Mouse (Mus musculus) heart, embryonic 15.5 days (tissue): ENCODE data around the gene Tsfm. TPM values are rescaled to one million over a fixed set of nuclear protein-coding genes. Genes with fewer than 3 reads are reported as not detected.

Source experiments
- ATAC-seq: fragments of 200-750 bp; cut with Nextera tagmentation; replicated peaks from 2 replicates; pipeline ENCODE4 v1.8.0; 2017; ENCODE audit warnings: low read depth, moderate TSS enrichment; ENCODE audit not compliant: insufficient number of reproducible peaks, insufficient read depth, low FRiP score
- H3K27ac ChIP-seq: fragments of 300-500 bp; sonication (generic); 2 replicates; pipeline ENCODE4 v1.5.1; 2015; ENCODE audit warnings: mild to moderate bottlenecking, inconsistent platforms
- H3K27me3 ChIP-seq: fragments of 300-500 bp; sonication (generic); 2 replicates; pipeline ENCODE4 v1.6.1; 2015; ENCODE audit warnings: inconsistent platforms
- H3K36me3 ChIP-seq: fragments of 300-500 bp; sonication (generic); 2 replicates; pipeline ENCODE4 v1.6.1; 2015; ENCODE audit warnings: mild to moderate bottlenecking, inconsistent platforms
- H3K4me1 ChIP-seq: fragments of 300-500 bp; sonication (generic); replicated peaks from 2 replicates; pipeline ENCODE4 v1.6.1; 2015; ENCODE audit warnings: inconsistent platforms
- H3K4me2 ChIP-seq: fragments of 300-500 bp; sonication (generic); 2 replicates; pipeline ENCODE4 v1.6.1; 2015; ENCODE audit warnings: inconsistent platforms, mild to moderate bottlenecking, moderate library complexity
- H3K4me3 ChIP-seq: fragments of 300-500 bp; sonication (generic); 2 replicates; pipeline ENCODE4 v1.5.1; 2015; ENCODE audit warnings: mild to moderate bottlenecking, inconsistent platforms
- H3K9ac ChIP-seq: fragments of 300-500 bp; sonication (generic); 2 replicates; pipeline ENCODE4 v1.6.1; 2015; ENCODE audit warnings: mild to moderate bottlenecking, inconsistent platforms
- H3K9me3 ChIP-seq: fragments of 300-500 bp; sonication (generic); replicated peaks from 2 replicates; pipeline ENCODE4 v1.6.1; 2016; ENCODE audit warnings: inconsistent platforms
- WGBS: fragments of 180-500 bp; shearing (Covaris S2); methylation state at CpG from one replicate; pipeline ENCODE4 v1.1.7; 2015; ENCODE audit warnings: mixed read lengths; 5-methylcytosine and 5-hydroxymethylcytosine counted together
- polyA plus RNA-seq: library from polyadenylated mRNA; unstranded; fragments of >200 nt; fragmentation: Nextera tagmentation; extraction: Ambion mirVana; gene quantifications from 2 replicates; pipeline ENCODE4 v1.2.1, GENCODE M21; 2015

The Tsfm gene
- polyA plus RNA-seq, 1 experiment from 2014 or later: 86.0 TPM

DNA sequence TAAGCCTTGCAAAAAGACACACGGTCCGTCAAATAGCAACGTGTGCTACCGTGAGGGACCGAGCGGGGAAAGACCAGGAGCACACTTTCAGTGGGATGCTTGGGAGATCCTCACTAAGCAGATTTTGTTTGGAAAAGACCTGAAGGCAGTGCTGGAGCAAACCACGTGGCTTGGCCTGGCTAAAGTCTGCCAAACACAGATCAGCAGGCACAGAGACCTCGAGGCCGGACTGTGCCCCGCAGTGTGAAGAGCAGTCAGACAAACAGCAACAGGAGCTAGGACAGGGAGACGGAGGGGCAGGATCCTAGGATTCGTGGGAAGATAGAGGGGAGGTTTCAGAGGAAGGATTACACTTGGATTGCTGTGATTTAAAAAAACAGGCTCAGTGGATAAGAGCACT lies 5.6 kb upstream of the Tsfm start:
- Histone ChIP-seq H3K9ac (no peak overlapping the region), H3K4me3 (no peak overlapping the region), H3K4me2 (no peak overlapping the region), H3K9me3 (no peaks in the 10 kb centered on the region), H3K27me3 (peaks cover 15% of the 10 kb centered on the region), H3K27ac (no peak overlapping the region), H3K36me3 (no peaks in the 10 kb centered on the region), H3K4me1 (peaks cover 6% of the 10 kb centered on the region)
- ATAC-seq: no peak
- WGBS: 74% methylated on average over 12 of the region's 12 CpGs

DNA sequence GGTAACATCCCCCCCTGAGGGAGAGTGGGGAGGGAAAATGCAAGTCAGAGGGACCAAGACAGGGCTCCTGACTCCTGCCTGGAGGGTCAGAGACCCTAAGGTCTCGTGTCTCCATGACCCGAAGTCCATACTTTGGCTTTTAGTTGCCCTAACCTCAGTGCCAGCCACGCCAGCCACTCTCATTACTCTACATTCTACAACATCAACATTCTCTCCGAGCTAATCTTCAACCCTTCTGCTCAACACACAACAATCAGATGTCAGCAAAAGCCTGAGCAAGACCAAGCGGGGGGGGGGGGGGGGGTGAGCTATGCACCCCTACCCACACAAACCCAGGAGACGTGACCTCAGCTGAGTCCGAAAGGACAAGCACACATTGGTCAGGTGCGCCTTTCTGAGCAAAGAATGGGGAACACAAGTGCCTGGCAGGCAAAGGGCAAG lies 2.7 kb upstream of the Tsfm start:
- no peak for ATAC-seq
- H3K4me1 ChIP-seq: peaks cover 8% of the 10 kb centered on the region
- H3K9me3 ChIP-seq: no peaks in the 10 kb centered on the region
- WGBS: 77% methylated on average over 8 of the region's 8 CpGs
- H3K4me2 ChIP-seq: no peak overlapping the region
- H3K27ac ChIP-seq: no peak overlapping the region
- H3K36me3 ChIP-seq: peaks cover 11% of the 10 kb centered on the region
- no peak overlapping the region for H3K9ac ChIP-seq
- no peak overlapping the region for H3K4me3 ChIP-seq
- H3K27me3 ChIP-seq: no peaks in the 10 kb centered on the region

DNA sequence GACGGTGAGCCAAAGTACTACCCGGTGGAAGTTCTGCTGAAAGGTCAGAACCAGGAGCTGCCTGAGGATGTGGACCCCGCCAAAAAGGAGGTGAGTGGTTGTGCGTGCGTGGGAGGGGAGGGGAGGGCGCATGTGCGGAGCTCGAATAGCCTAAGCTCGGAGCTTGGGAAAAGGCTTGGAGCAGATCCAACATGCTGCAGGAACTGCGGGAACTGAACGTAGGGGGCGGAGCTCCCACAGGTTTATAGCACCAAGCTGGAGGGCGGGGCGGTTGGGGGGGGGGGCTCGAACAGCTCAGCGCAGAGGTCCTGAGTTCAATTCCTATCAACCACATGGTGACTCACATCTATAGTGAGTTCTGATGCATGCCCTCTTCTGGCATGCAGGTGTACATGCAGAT lies 12.2 kb downstream of the Tsfm start:
- Histone ChIP-seq H3K36me3 (peaks cover 12% of the 10 kb centered on the region), H3K4me3 (no peak overlapping the region), H3K27ac (no peak overlapping the region), H3K4me2 (no peak overlapping the region), H3K4me1 (no peaks in the 10 kb centered on the region), H3K9me3 (no peaks in the 10 kb centered on the region), H3K27me3 (no peaks in the 10 kb centered on the region), H3K9ac (no peak overlapping the region)
- 67% methylated on average over 16 of the region's 16 CpGs for WGBS
- no peak for ATAC-seq

DNA sequence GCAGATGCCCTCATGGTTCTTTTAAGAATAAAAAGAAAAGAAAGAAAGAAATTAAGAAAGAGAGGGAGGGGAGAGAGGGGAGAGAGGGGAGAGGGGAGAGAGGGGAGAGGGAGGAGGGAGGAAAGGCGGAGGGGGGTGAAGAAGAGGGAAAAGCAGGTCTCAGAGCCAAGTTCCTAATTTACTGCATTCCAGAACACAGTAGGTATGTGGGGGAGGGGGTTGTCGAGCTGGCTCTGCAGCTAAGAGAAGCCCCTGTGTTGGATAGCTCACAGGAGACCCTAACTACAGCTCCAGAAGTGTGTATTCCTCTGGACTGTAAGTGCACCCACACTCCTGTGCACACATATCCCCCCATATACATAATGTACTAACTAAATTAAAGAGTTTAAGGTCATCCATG lies 13.6 kb downstream of the Tsfm start:
- no peaks in the 10 kb centered on the region for H3K27me3 ChIP-seq
- no peak overlapping the region for H3K4me3 ChIP-seq
- no peak overlapping the region for H3K9ac ChIP-seq
- H3K36me3 ChIP-seq: no peaks in the 10 kb centered on the region
- no peaks in the 10 kb centered on the region for H3K4me1 ChIP-seq
- ATAC-seq: no peak
- H3K4me2 ChIP-seq: no peak overlapping the region
- H3K9me3 ChIP-seq: no peaks in the 10 kb centered on the region
- no peak overlapping the region for H3K27ac ChIP-seq
- 14% methylated on average over 2 of the region's 2 CpGs for WGBS

DNA sequence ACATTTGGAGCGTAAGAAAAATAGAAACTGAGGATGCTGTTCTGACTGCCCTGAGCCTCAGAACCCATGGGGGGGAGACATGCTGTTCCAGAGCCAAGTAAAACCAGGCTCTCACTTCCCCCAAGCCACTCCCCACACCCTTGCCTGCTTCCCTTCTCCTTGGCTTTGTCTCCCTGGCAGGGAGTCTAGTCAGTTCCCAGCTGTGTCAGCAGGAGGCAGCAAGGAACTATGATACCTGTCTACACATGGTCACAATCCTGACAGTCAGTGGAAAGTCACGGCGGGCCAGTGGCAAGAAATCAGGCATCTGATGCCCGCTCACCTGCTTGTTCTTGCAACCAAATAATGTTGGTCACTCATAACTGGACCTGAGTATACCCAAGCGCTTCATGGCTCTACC lies 14.2 kb downstream of the Tsfm start:
- WGBS: 58% methylated on average over 5 of the region's 5 CpGs
- no peak overlapping the region for H3K4me3 ChIP-seq
- no peaks in the 10 kb centered on the region for H3K4me1 ChIP-seq
- no peak overlapping the region for H3K4me2 ChIP-seq
- no peak for ATAC-seq
- no peak overlapping the region for H3K27ac ChIP-seq
- no peak overlapping the region for H3K9ac ChIP-seq
- H3K9me3 ChIP-seq: no peaks in the 10 kb centered on the region
- H3K27me3 ChIP-seq: no peaks in the 10 kb centered on the region
- H3K36me3 ChIP-seq: no peaks in the 10 kb centered on the region

DNA sequence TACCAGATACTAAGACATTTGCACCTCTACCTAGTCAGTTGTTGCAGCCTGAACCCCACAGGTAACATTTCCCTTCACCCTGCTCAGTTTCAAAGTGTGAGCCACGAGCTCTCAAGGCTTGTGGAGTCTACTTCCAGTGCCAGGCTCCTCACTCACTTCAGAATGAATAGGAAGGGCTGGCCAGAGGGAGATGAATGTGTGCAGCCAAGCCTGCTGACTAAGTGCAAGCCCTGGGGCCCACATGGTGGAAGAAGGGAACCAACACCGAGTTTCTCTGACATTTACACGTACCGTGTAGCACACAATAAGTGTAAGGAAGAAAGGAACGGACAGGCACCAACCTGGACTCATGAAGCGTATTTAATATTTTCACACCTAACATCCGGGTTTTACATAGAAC lies 26.8 kb downstream of the Tsfm start:
- 80% methylated on average over 7 of the region's 7 CpGs for WGBS
- H3K36me3 ChIP-seq: peaks cover 2% of the 10 kb centered on the region; the same call in 1 of the 2 replicates
- H3K4me3 ChIP-seq: no peak overlapping the region
- H3K27ac ChIP-seq: no peak overlapping the region
- no peak for ATAC-seq
- no peak overlapping the region for H3K9ac ChIP-seq
- no peak overlapping the region for H3K4me2 ChIP-seq
- H3K27me3 ChIP-seq: no peaks in the 10 kb centered on the region
- no peaks in the 10 kb centered on the region for H3K4me1 ChIP-seq
- no peaks in the 10 kb centered on the region for H3K9me3 ChIP-seq

DNA sequence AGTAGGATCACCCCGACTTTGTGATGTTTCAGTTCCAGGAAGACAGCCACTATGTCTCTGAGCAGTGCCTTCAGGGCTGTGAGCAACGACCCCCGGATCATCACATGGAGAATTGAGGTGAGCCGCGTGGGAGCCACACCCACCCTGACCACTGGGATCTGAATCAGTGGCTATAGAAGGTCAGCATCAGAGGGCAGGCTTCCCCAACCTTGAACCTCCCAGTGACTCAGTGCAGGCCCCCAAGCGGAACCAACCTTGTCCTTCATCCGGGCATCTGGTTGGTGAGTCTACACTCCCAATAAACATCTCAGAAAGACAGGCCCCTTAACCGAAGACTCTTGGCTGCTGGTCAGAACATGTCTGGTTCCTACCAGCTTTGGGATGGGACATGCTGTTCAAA lies 27.3 kb downstream of the Tsfm start:
- H3K36me3 ChIP-seq: peaks cover 7% of the 10 kb centered on the region
- H3K27me3 ChIP-seq: no peaks in the 10 kb centered on the region
- no peak overlapping the region for H3K9ac ChIP-seq
- no peak overlapping the region for H3K4me2 ChIP-seq
- no peaks in the 10 kb centered on the region for H3K9me3 ChIP-seq
- WGBS: 90% methylated on average over 8 of the region's 8 CpGs
- H3K4me1 ChIP-seq: no peaks in the 10 kb centered on the region
- no peak overlapping the region for H3K27ac ChIP-seq
- no peak overlapping the region for H3K4me3 ChIP-seq
- ATAC-seq: no peak

DNA sequence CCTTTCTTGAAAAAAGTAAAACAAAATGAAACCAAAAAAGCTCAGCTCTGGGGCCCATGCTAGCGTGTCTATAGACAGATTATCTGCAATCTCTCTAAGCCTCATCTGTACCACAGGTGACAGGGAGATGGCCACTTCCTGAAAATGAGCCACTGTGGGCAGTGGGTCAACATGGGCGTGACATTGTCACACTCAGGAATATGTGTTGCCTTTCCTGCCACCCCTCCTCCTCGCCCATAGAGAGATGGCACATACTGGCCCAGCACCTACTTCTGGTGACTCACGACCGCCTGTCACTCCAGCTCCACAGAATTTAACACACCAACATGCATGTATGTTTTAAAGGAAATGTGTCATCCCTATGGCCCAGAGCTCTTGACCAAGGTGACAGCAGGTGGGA lies 27.9 kb downstream of the Tsfm start:
- no peak overlapping the region for H3K9ac ChIP-seq
- H3K4me2 ChIP-seq: no peak overlapping the region
- ATAC-seq: no peak
- no peaks in the 10 kb centered on the region for H3K4me1 ChIP-seq
- no peak overlapping the region for H3K27ac ChIP-seq
- H3K36me3 ChIP-seq: peaks cover 13% of the 10 kb centered on the region
- H3K4me3 ChIP-seq: no peak overlapping the region
- 86% methylated on average over 5 of the region's 5 CpGs for WGBS
- H3K27me3 ChIP-seq: no peaks in the 10 kb centered on the region
- H3K9me3 ChIP-seq: no peaks in the 10 kb centered on the region

DNA sequence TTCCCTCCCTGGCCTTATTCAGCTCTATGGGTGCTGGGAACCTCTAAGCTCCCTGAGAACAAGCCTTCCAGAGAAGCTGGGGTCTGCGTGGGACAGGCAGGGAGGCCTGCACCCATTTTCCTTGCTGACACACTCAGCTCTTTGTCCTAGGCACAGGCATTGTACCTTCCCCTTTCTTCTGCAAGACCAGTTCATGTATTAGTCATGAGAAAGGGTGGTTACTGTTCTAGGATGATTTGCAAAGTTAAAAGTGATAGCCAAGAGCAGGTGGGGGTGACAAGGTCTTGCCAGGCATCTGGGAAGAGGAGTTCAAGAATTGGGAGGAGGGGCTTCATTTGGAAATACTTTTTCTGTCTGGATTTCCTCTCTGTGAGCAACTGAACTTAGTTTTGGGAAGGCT lies 28.6 kb downstream of the Tsfm start:
- no peak overlapping the region for H3K4me3 ChIP-seq
- H3K4me2 ChIP-seq: no peak overlapping the region
- ATAC-seq: no peak
- no peaks in the 10 kb centered on the region for H3K9me3 ChIP-seq
- no peak overlapping the region for H3K9ac ChIP-seq
- no peaks in the 10 kb centered on the region for H3K27me3 ChIP-seq
- H3K36me3 ChIP-seq: peaks cover 20% of the 10 kb centered on the region
- WGBS: 75% methylated on average over 1 of the region's 1 CpGs
- no peaks in the 10 kb centered on the region; the same call in 1 of the 2 replicates for H3K4me1 ChIP-seq
- H3K27ac ChIP-seq: no peak overlapping the region

DNA sequence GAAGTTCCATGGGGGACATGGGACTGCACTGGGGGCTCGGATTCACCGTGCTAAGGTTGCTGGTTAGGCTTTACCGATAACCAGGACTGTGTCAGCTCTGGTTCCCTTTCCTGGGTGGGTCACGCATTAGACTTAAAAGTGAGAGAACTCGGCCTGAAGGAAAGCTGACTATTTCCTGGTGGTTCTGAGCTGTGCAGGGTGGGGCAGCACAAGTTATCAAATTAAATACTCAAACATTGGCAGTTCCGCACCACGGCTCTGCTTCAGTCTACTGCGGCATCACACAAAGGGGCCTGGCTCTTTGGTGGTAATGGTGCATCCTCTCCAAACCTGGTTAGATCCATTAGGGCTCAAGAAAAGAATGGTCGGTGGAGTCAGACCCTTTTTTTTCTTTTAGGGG lies 29.3 kb downstream of the Tsfm start:
- no peak overlapping the region for H3K4me3 ChIP-seq
- H3K36me3 ChIP-seq: peaks cover 20% of the 10 kb centered on the region
- no peaks in the 10 kb centered on the region for H3K9me3 ChIP-seq
- no peak for ATAC-seq
- no peak overlapping the region for H3K9ac ChIP-seq
- H3K4me2 ChIP-seq: no peak overlapping the region
- H3K27ac ChIP-seq: no peak overlapping the region
- H3K4me1 ChIP-seq: no peaks in the 10 kb centered on the region; the same call in 1 of the 2 replicates
- 81% methylated on average over 9 of the region's 9 CpGs for WGBS
- no peaks in the 10 kb centered on the region for H3K27me3 ChIP-seq

DNA sequence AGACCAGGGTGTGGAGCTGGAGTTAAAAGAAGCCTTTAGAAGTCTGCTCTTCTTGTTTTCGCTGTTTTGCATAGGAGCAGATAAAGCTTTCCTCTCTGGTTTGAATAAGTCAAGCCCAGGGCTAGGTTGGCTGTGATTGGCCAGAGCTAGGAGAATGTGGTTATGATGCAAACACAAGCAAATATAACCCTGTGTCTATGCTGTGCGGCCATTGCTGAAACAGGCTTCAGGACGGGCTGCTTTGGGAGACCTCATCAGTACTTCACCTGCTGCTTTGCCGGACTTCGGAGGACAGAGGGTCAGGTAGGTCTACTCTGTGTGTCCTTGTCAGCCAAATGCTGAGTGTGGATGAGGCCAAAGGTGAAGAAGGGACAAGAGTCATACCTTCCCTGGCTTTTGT lies 30.1 kb downstream of the Tsfm start, which contains the start of gene Avil:
TSS of gene Avil (plus strand) at position 181 of the 400 bp plus-strand sequence.
- no peaks in the 10 kb centered on the region for H3K9me3 ChIP-seq
- no peaks in the 10 kb centered on the region for H3K27me3 ChIP-seq
- peaks cover 26% of the 10 kb centered on the region for H3K36me3 ChIP-seq
- H3K4me2 ChIP-seq: no peak within 1 kb of the TSS
- no peak for ATAC-seq
- no peak within 1 kb of the TSS for H3K4me3 ChIP-seq
- no peak within 1 kb of the TSS for H3K9ac ChIP-seq
- WGBS: 90% methylated on average over 5 of the region's 5 CpGs
- H3K27ac ChIP-seq: no peak within 1 kb of the TSS
- H3K4me1 ChIP-seq: no peaks in the 10 kb centered on the region; the same call in 1 of the 2 replicates

DNA sequence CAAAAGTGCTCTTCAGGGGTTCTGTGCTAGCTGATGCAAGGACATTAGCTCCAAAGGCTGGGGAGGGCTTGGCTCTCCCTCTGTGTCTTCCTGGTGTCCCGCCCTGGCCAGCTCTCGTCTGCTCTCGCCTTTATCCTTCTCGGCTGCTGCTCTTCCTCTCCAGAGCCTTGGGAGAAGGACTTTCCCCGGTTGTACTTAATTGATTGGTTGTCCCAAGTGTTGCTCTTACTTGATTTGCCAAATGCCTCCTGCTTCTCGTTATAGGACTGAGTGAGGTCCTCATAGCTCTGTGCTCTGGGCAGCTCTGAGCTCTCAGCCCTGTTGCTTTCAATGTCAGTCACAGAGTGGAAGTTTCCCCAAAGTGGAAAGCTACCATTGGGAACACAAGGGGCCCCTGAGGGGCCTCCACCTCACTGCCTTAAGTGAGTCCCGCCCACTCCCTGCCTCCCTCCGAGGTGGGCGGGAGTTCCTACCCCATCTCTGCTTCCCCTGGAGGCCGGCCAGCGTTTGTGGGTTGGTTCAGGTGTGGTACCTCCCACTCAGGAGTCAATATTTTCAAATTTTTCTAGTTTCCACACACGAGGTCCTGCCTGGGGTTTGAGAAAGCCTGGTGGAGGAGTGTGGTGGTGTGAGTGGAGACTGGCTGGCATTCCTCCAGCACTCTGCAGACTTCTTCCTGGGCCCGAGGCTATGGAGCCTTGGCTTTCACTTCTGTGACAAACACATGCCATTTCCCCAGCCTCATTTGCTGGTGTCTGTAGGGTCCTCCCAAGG lies 33.1 kb downstream of the Tsfm start:
- H3K4me2 ChIP-seq: no peak overlapping the region
- H3K36me3 ChIP-seq: peaks cover 56% of the 10 kb centered on the region
- no peaks in the 10 kb centered on the region; the same call in 1 of the 2 replicates for H3K4me1 ChIP-seq
- ATAC-seq: no peak
- no peaks in the 10 kb centered on the region for H3K27me3 ChIP-seq
- H3K27ac ChIP-seq: no peak overlapping the region
- WGBS: 53% methylated on average over 13 of the region's 13 CpGs
- H3K4me3 ChIP-seq: no peak overlapping the region
- H3K9ac ChIP-seq: no peak overlapping the region
- H3K9me3 ChIP-seq: no peaks in the 10 kb centered on the region
